Mouse (Mus musculus): Measurements from ENCODE around the gene Il17re. TPM values are rescaled to one million over a fixed set of nuclear protein-coding genes. Genes with fewer than 3 reads are reported as not detected.

The Il17re gene
- polyA plus RNA-seq, 1 experiment from 2014 or later, result 0.38 TPM

Small RNA genes within 50 kb of the gene (microRNA-seq; reads per million reads assigned to microRNA genes)
- gene Gm24387, result not detected

Other genes starting within 250 kb of the Il17re start
- gene Mtmr14, start 220.6 kb upstream of the Il17re start, polyA plus RNA-seq (2015; fragmentation: Nextera tagmentation; extraction: Ambion mirVana), result 36.8 and 37.0 TPM in 2 replicates
- 0.31 and 0.58 TPM in 2 replicates for gene Cpne9, start 176.2 kb upstream of the Il17re start, polyA plus RNA-seq (2015; fragmentation: Nextera tagmentation; extraction: Ambion mirVana)
- gene Brpf1, start 151.3 kb upstream of the Il17re start, polyA plus RNA-seq (2015; fragmentation: Nextera tagmentation; extraction: Ambion mirVana), result 16.7 and 16.8 TPM in 2 replicates
- gene Ogg1, start 131.5 kb upstream of the Il17re start, polyA plus RNA-seq (2015; fragmentation: Nextera tagmentation; extraction: Ambion mirVana), result 9.0 and 10.2 TPM in 2 replicates
- gene Camk1, start 114.5 kb upstream of the Il17re start, polyA plus RNA-seq (2015; fragmentation: Nextera tagmentation; extraction: Ambion mirVana), result 76.4 and 78.0 TPM in 2 replicates
- 63.8 and 64.5 TPM in 2 replicates for gene Tada3, start 80.6 kb upstream of the Il17re start, polyA plus RNA-seq (2015; fragmentation: Nextera tagmentation; extraction: Ambion mirVana)
- 375 and 421 TPM in 2 replicates for gene Arpc4, start 80.4 kb upstream of the Il17re start, polyA plus RNA-seq (2015; fragmentation: Nextera tagmentation; extraction: Ambion mirVana)
- 9.9 and 11.3 TPM in 2 replicates for gene Ttll3, start 69.2 kb upstream of the Il17re start, polyA plus RNA-seq (2015; fragmentation: Nextera tagmentation; extraction: Ambion mirVana)
- 19.2 and 19.7 TPM in 2 replicates for gene Rpusd3, start 39.1 kb upstream of the Il17re start, polyA plus RNA-seq (2015; fragmentation: Nextera tagmentation; extraction: Ambion mirVana)
- not detected in 2 replicates for gene Cidec, start 22.7 kb upstream of the Il17re start, polyA plus RNA-seq (2015; fragmentation: Nextera tagmentation; extraction: Ambion mirVana)
- 91.8 and 95.8 TPM in 2 replicates for gene Jagn1, start 15.9 kb upstream of the Il17re start, polyA plus RNA-seq (2015; fragmentation: Nextera tagmentation; extraction: Ambion mirVana)
- gene Il17rc, start 12.9 kb downstream of the Il17re start, polyA plus RNA-seq (2015; fragmentation: Nextera tagmentation; extraction: Ambion mirVana), result 2.1 and 2.9 TPM in 2 replicates
- gene Creld1, start 24.8 kb downstream of the Il17re start, polyA plus RNA-seq (2015; fragmentation: Nextera tagmentation; extraction: Ambion mirVana), result 78.9 and 79.0 TPM in 2 replicates
- 5.2 and 5.6 TPM in 2 replicates for gene Prrt3, start 43.4 kb downstream of the Il17re start, polyA plus RNA-seq (2015; fragmentation: Nextera tagmentation; extraction: Ambion mirVana)
- 103 and 108 TPM in 2 replicates for gene Emc3, start 73.2 kb downstream of the Il17re start, polyA plus RNA-seq (2015; fragmentation: Nextera tagmentation; extraction: Ambion mirVana)
- gene Fancd2, start 73.2 kb downstream of the Il17re start, polyA plus RNA-seq (2015; fragmentation: Nextera tagmentation; extraction: Ambion mirVana), result 1.8 and 2.1 TPM in 2 replicates
- gene Fancd2os, start 142.2 kb downstream of the Il17re start, polyA plus RNA-seq (2015; fragmentation: Nextera tagmentation; extraction: Ambion mirVana), result 0.18 TPM in 1 of 2 replicates, not detected in the other
- gene Brk1, start 146.3 kb downstream of the Il17re start, polyA plus RNA-seq (2015; fragmentation: Nextera tagmentation; extraction: Ambion mirVana), result 241 and 242 TPM in 2 replicates
- 65.9 and 66.8 TPM in 2 replicates for gene Vhl, start 165.5 kb downstream of the Il17re start, polyA plus RNA-seq (2015; fragmentation: Nextera tagmentation; extraction: Ambion mirVana)
- gene Irak2, start 180.0 kb downstream of the Il17re start, polyA plus RNA-seq (2015; fragmentation: Nextera tagmentation; extraction: Ambion mirVana), result 2.5 and 2.7 TPM in 2 replicates
- gene Tatdn2, start 238.6 kb downstream of the Il17re start, polyA plus RNA-seq (2015; fragmentation: Nextera tagmentation; extraction: Ambion mirVana), result 0.61 and 1.1 TPM in 2 replicates